Mouse (Mus musculus) urinary bladder, postnatal 25 days (tissue): ENCODE data around the gene Thop1.
"Not testable (repeated sequence)": the region's sequence is repeated elsewhere in the genome, so short reads cannot be mapped to it uniquely, and the experiment has no call there.

ENCODE experiments used
- DNase-seq: peaks from one replicate; pipeline ENCODE4 v3.0.0; 2022; ENCODE audit warnings: low spot score

Gene Thop1

GRCm38 (mm10) chr10:81057406-81058130 lies 12.3 kb upstream of the Thop1 start:
- DNase-seq, result no peak

- DNase-seq, result no peak
These were observed 10.9 kb upstream of the Thop1 start for GRCm38 (mm10) chr10:81058896-81059295.

GRCm38 (mm10) chr10:81059603-81060543 lies 10.0 kb upstream of the Thop1 start, which contains the start of gene Sgta:
TSS of gene Sgta (minus strand) at chr10:81060181.
- peak; percentile 98 for DNase-seq

- DNase-seq, result no peak
These were observed 7.1 kb upstream of the Thop1 start for GRCm38 (mm10) chr10:81062710-81063109.

- not testable (repeated sequence) for DNase-seq
These were observed 5.3 kb upstream of the Thop1 start for GRCm38 (mm10) chr10:81064519-81064918.

- DNase-seq, result no peak
These were observed 1.1 kb upstream of the Thop1 start for GRCm38 (mm10) chr10:81068706-81069105.

- DNase-seq, result no peak
These were observed 2.5 kb downstream of the Thop1 start for GRCm38 (mm10) chr10:81072290-81072689.

- no peak for DNase-seq
These were observed 3.6 kb downstream of the Thop1 start for GRCm38 (mm10) chr10:81073464-81073863.

- DNase-seq, result no peak
These were observed 5.9 kb downstream of the Thop1 start for GRCm38 (mm10) chr10:81075734-81076133.

GRCm38 (mm10) chr10:81076356-81076755 lies 6.5 kb downstream of the Thop1 start:
- DNase-seq, result no peak

- no peak for DNase-seq
These were observed 8.1 kb downstream of the Thop1 start for GRCm38 (mm10) chr10:81077916-81078315.

GRCm38 (mm10) chr10:81080008-81080655 lies 10.3 kb downstream of the Thop1 start:
- DNase-seq, result no peak

- peak; percentile 61 for DNase-seq
These were observed 12.5 kb downstream of the Thop1 start for GRCm38 (mm10) chr10:81082168-81082960.

GRCm38 (mm10) chr10:81087021-81087420 lies 17.2 kb downstream of the Thop1 start:
- DNase-seq, result no peak

- no peak for DNase-seq
These were observed 19.4 kb downstream of the Thop1 start for GRCm38 (mm10) chr10:81089216-81089615.

GRCm38 (mm10) chr10:81090621-81091020 lies 20.8 kb downstream of the Thop1 start:
- no peak for DNase-seq

GRCm38 (mm10) chr10:81092465-81093250 lies 22.8 kb downstream of the Thop1 start:
- no peak for DNase-seq

GRCm38 (mm10) chr10:81094931-81095678 lies 25.3 kb downstream of the Thop1 start:
- no peak for DNase-seq

- peak; percentile 98 for DNase-seq
These were observed 35.8 kb downstream of the Thop1 start, which contains the start of gene Map2k2 for GRCm38 (mm10) chr10:81105565-81106112. TSS of gene Map2k2 (plus strand) at chr10:81105915.
